Mouse (Mus musculus) mesoderm, embryonic 11.5 days (tissue): ENCODE measurements around the gene Nop16.

Experiments used
- DNase-seq: peaks from one replicate; pipeline ENCODE4 v3.0.0-alpha.2; 2012; ENCODE audit warnings: low read depth, low spot score

Gene Nop16

DNA sequence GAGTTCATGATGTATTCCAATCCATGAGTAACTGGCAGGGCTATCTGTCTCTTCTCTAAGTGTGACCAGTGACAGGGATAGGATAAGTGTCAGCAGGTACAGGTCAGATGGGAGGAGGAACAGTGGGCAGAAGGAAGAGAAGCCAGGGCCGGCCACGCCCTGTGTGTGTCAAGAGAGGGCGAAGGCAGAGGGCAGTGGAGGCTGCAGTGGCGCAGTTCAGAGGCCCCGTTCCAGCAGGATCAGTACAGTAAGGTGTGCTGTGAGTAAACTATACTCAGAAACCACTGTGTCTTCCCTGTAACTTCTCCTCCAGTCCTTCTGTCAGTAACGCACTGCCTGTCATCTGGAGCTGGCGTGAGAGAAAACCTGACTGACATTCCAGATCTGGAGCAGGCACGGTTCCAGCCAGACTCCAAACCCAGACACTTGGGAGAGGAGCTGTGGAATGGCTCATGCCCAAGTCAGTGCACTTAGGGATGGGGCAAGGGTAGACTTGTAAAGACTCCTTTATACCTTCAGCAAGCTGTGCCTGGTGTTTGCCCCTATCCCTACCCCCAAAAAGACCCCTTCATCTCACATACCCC, 6.3 kb upstream of the Nop16 start:
- no peak for DNase-seq

DNA sequence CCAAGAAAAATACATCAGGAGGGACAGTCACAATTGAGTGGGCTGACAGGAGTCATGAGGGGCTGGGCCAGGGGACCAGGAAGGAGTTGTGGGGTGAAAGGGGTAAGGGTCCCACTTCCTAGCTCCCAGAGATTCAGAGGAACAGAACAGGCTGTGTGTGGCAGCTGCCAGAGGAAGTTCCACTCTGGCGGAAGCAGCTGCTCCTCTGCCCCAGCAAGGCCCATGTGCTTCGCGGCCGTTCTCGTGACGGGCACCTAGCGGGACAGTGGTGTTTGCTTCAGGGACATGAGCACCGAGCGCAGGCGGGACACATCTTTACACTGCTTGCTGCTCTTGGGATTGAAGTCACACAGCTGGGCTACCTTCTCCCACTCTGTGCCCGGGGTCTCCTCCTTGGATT, 3.7 kb upstream of the Nop16 start:
- no peak for DNase-seq

DNA sequence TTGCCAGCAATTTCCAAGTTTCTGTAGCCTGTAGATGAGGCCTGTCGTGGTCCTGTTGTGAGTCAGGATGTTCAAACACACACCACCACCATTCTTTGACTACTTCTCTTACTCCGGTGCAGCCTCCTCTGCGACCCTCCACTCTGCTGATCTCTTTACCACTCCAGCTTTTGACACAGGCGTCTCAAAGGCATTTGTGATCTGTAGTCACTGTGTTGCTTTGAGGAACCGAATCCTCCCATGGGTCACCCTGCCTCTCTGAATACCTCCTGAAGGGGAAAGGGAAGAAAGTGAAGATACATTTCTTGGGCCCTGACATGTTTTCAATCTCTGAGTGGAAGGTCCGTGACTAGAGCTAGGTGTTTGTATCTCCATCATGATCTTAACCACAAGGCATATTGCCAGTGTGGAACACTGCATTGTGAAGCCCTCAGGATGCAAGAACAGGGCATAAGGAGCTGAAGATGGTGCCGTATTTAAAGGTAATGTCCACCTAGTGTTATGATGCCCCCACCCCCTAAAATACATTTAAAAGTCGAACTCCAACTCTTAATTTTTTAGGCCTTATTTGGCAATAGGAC, 2.0 kb upstream of the Nop16 start:
- no peak for DNase-seq

- no peak for DNase-seq
Observed at GRCm38 (mm10) chr13:54589414-54589995, 385 bp downstream of the Nop16 start.

DNA sequence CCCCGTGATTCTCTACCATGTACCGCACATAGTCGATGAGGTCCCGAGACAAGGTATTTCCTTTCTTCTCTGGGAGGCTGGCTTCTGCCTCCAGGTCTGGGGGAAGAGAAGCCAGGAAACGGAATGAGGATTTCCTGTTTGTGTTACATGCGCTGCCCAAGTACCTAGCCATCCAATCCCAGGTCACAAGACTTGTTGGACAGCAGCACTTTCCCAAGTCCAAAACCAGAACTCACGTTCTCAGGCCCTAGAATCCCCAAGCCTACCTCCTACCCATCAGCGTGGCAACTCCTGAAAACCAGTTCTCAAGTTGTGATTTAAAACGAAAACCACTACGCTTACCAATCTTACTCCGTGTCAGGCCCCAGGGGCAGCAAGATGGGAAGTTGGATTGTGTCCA, 4.1 kb downstream of the Nop16 start:
- no peak for DNase-seq

DNA sequence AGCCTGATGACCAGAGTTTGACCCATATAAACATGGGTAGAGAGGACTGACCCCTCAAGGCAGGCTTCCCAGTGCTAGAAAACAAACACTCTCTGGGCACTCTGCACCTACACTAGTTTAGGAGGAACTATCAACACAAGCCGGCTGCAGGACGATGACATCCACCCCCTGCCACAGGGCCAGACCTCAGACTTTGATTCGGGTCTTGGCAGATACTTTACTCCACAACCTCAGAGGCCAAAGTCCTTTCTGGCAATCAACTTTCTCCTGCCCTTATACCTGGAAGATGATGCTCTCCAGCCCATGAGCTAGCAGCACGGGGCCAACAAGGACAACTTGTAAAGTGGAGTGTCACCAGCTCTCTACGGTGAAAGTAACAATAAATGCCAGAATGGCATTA, 7.0 kb downstream of the Nop16 start:
- no peak for DNase-seq

- DNase-seq: no peak
Observed at GRCm38 (mm10) chr13:54582126-54582525, 7.8 kb downstream of the Nop16 start.

DNA sequence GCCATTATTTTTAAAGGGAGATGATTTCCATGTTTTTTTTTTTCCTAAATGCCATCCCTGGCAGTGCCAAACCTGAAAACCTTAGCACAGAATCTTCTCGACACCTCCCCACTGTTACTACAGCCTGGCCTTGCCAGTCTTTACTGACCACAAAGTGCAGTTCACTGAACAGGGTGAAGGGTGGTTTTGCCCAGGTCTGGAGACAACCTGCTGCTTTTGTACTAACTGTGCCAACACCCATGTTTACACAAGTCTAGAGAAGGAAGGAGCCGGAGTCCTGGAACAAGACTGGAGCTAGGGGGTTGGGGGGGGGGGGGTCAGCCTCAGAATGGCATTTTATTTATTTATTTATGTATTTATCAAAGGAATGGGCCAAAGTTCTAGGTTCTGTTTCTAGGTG, 8.5 kb downstream of the Nop16 start:
- DNase-seq: no peak

DNA sequence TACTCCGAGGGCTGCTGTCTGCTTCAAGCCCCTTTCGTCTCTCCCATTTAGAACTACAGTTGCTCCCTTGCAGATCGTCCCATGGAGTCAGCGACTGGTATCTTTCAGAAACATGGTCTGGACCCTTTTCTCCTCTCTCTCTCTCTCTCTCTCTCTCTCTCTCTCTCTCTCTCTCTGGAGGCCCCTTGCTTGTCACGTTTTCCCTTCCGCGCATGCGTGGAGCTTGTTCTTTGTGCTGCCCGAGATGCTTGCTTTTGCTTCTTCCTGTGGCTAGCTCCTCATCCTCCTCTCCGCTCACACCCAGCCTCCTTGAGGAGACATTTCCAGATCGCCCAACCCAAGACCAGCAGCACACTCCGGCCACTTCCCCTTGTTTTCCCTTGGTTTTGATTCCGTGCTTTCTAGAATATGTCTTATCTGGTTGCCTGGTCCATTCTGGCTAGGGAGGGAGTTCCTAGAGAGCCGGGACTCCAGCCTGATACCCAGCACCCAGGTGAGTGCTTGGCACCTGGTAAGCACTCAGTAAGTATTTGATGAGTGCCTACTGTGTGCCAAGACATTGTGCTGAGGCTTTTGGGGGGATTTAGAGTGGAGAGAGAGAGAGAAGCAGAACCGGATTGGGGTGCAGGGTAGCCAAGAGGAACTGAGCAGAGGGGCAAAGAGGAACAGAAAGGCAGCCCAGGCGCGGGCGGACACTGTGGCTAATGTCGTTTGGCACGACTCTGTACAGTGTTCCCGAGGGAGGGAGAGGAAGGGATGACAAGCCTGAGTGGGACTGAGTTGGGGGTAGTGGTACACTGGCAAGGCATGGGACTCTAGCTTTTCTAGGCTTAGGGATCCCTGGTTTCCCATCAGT, 12.0 kb downstream of the Nop16 start:
- no peak for DNase-seq

DNA sequence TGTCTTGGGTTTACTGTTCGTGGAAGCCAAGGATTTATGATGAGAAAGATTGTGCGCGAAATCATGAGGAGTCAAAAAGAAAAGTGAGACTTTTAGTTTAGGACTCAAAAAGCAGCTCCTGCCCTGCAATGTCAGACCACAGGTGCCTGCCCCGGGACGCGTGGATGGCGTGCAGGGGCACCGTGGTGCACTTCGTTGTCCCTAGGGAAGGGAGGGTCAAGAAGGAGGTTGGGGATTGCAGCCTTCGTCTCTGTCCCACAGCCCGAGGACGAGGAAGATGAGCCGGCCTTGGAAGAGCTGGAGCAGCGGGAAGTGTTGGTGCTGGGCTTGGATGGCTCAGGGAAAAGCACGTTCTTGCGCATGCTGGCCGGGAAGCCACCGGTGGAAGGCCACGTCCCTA, 14.4 kb downstream of the Nop16 start:
- no peak for DNase-seq

DNA sequence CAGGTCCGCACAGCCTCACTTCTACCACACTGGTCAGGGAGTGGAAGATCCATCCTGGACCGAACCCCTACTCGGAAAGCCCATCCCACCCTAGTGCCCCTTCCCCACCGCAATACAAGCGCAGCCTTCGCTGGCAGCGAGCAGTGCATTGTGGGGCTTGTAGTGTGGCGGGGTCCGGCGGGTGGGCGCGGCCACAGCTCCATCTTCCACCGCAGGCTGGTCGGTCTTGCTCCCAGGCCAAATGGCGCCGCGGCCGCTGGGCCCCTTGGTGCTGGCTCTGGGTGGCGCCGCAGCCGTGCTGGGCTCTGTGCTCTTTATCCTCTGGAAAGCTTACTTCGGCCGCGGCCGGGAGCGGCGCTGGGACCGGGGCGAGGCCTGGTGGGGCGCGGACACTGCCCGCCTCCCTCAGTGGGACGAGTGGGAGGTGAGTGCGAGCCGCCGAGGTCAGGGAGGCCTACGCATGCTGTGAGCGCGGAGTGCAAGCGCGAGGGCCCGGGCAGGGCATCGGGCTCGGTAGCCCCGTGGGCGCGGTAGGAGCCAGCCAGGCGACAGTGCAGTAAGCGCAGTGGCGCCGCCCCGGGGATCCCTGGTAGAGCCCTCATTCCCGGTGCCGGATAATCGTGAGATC, 14.9 kb downstream of the Nop16 start, which contains the start of gene Arl10:
Gene Arl10 (plus strand): TSS at position 162 of the 628 bp plus-strand sequence.
- peak; percentile 75 for DNase-seq

DNA sequence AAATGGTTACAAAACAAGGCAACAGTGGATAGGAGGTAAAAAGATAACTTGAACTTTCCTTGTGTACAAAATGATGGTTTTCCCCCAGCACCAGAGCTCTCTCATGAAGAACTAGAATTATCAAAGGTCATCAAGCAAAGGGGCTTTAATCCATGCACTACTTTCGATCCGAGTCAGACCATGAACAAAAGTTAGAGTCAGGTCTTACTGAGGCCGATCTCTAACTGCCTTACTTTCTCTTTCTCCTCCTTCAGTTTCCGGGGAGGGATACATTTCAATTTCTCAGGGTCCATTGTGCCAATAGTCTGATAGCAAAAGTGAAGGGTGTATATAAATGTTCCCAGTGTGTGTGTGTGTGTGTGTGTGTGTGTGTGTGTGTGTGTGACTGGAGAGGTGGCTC, 17.3 kb downstream of the Nop16 start:
- DNase-seq: no peak

GRCm38 (mm10) chr13:54571637-54572036, 18.3 kb downstream of the Nop16 start:
- DNase-seq: peak; percentile 35

- no peak for DNase-seq
Observed at GRCm38 (mm10) chr13:54570736-54571135, 19.2 kb downstream of the Nop16 start.

- DNase-seq: no peak
Observed at GRCm38 (mm10) chr13:54569282-54569681, 20.6 kb downstream of the Nop16 start.

DNA sequence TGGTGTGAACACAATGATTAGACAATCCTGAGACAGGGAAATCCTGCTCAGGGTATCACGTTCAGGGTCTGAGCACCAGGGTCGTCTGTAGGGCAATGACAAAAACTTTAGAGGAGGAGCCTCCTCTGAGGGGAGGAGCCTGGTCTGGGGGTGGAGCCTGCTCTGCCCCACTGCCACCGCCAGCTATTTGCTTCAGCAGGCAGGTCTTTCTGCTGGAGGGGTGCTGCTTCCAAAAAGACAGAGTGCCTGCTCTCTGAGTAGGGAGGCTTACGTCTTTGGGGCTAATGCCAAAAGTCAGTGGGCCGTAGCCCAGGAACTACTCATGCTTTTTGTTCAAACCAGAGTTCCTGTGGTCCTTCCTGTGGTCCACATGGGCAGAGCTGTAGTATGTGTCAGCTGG, 21.5 kb downstream of the Nop16 start:
- DNase-seq: no peak

- DNase-seq: peak; percentile 67
Observed at GRCm38 (mm10) chr13:54565594-54566345, 24.1 kb downstream of the Nop16 start.

DNA sequence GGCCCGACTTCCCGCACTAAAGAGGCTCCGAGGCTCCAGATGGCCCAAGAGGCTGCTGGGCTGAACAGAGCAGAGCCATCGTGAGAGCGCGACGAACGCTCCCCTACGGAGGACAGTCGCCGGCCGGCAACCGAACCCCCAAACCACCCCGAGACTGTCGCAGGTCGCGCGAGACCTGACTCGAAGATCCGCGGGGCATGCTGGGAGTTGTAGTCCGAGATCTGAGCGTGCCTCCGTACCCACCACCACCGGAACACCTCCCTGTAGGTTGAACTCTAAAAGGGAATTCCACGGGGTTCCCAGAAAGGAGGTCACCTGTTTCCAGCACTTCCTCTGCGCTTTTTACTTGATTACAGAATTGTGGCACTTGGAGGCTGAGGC, 24.7 kb downstream of the Nop16 start, which contains the start of gene 4833439L19Rik:
Gene 4833439L19Rik (minus strand): TSS at position 235 of the 381 bp plus-strand sequence.
- DNase-seq: peak; percentile 94

DNA sequence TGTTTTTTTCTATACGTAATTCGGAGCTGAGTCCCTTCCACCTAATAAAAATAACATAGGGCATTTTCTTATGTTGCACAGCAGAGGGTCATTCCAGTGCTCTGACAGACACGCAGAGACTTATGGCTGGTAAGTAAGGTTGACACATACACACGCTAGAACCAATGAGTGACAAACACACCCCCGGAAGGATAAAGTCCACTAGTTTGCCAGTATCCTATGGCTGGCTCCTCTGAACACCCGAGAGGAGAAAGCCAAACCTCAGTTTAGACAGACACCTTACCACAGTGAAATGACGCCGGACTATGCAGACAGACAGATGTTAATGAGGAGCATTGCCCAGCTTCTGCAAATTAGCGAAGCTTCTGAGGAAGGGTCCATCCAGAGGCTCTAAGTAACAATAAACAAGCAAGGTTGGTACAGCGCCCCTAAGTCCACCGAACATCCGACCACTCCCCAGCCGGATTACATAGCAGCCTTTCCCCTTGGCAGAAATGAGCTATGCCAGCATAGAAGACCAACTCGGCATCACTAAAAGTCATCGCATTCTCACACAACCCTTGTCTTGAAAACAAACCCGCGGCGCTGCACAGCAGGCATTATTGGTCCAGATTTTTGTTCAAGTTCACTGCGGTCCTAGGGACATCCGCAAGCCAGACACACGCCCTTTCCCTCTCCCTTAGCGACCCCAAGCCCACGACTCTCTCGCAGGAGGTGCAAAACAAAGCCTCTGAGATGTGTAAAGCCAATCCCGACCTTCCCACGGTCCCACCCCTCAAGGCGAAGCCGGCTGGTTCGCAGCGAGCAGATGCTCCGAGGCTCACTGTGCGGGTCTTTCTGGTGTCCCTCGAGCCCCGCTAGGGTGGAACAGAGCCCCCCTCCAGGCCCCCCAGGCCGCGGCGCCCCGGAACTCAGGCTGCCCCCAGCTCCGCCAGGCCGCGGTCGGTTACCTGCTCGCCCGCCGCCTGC, 25.4 kb downstream of the Nop16 start:
- DNase-seq: peak; percentile 30

- no peak for DNase-seq
Observed at GRCm38 (mm10) chr13:54562562-54562961, 27.3 kb downstream of the Nop16 start.
